Mouse (Mus musculus): ENCODE results near the gene Dnaaf2.
A peak's percentile ranks its signal among the peaks of the same experiment; 100 is the strongest.
"Not testable (repeated sequence)": the region's sequence is repeated elsewhere in the genome, so short reads cannot be mapped to it uniquely, and the experiment has no call there.

Gene Dnaaf2

GRCm38 (mm10) chr12:69163586-69163985 lies 34.6 kb downstream of the Dnaaf2 start:
- not testable (repeated sequence) for DNase-seq

DNA sequence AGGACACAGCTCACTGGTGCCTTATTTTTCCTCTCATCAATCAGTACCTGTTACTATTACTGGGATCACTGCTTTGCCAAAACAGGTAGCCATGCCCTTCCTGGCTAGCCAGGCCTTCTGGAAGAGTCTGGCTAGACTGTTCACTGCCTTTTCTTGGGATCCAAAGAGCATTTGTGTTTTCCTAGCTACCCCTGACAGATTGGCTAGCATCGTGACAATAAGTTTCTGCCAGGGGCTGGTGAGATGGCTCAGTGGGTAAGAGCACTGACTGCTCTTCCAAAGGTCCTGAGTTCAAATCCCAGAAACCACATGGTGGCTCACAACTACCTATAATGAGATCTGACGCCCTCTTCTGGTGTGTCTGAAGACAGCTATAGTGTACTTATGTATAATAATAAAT lies 37.6 kb downstream of the Dnaaf2 start:
- not testable (repeated sequence) for DNase-seq

DNA sequence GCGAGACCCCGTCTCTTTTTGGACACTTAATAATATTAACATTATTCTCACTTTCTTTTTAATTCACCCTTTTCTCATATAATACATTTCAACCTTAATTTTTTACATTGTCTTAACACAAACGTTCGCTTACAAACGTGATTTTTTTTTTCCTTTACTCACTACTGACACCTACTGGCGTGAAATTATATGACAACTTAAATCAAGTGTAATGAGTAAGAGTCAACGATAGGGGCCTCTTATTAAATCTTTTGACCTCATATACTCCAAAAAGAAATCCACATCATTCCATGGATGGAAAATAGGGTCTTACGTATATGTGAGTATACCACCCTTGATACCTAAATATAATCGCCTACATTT lies 38.7 kb downstream of the Dnaaf2 start:
- DNase-seq = peak in 1 of 2 experiments; percentile 14

- DNase-seq = peak; percentile 93 to 95
Observed at GRCm38 (mm10) chr12:69158765-69159577, 39.3 kb downstream of the Dnaaf2 start, which contains the start of gene Rps29. Gene Rps29 (minus strand): TSS chr12:69159186.

DNA sequence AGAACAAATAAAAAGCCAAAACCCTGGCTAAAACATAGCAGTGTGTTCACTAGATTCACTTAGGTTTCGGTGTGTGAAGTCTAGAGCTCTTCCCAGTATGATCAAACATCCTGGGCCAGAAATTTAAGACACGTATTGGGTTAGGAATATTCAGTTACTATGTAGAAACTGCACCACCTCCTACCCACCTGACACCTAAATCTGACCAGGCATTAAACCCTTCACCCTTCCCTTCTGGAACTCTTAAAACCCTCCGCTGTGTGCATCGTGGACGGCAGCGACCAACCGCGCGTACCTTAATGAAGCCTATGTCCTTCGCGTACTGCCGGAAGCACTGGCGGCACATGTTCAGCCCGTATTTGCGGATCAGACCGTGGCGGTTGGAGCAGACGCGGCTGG lies 39.9 kb downstream of the Dnaaf2 start:
- DNase-seq = no peak

DNA sequence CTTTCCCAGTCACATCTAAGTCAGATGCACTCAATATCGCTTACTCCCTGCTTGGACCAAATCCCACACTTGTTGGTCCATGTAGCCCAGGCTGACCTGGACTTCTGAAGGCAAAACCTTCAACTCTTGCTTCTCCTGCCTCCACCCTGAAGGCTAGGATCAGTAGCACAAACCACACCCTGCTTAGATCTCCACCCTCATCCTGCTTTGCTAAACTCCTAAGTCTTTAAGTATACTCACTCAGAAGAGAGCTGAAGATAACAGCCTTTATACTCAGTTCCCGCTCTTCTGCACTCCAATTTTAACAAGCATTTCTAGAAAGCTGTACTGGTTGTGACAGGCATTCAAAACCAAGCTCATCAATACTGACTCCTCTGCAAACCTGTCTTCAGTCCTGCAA lies 41.1 kb downstream of the Dnaaf2 start:
- no peak for DNase-seq

DNA sequence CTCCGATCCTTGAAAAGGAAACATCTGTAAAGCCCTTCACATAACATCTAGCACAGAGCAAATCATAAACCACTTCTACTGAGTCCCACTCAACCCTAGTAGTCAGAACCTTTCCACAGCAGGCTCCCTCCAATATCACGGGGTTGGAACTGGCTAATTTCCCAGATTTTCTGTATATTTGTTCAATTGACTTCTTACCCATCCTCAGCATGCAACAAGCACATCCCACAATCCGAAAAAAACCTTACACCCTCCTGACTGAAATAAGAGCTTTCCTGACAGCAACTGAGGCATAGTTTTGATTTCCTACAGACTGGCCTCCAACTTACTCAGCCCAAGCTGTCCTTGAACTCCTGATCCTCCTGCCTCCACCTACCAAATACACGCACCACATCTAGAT lies 41.8 kb downstream of the Dnaaf2 start:
- DNase-seq = no peak

GRCm38 (mm10) chr12:69155923-69156322 lies 42.3 kb downstream of the Dnaaf2 start:
- DNase-seq = no peak

- DNase-seq = no peak
Observed at GRCm38 (mm10) chr12:69150049-69150448, 48.2 kb downstream of the Dnaaf2 start.

DNA sequence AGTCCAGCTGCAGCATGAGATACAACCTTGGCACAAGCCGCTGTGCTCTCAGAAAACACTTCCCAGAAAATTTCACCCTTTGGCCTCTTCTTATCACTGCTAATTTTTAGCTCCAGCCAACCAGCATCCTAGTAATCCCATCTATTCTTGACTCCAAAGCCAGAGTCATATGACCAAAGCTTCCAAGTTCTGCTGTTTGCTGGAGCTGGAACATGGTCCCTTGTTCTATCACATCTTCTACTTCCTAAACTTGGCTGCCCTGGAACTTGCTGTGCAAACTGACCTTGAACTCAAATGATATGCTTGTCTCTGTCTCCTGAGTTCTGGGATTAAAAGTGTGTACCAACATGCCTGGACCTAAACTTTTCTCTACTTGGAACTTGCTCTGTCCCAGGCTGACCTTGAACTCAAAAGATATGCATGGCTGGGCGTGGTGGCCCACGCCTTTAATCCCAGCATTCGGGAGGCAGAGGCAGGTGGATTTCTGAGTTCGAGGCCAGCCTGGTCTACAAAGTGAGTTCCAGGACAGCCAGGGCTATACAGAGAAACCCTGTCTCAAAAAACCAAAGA lies 51.0 kb downstream of the Dnaaf2 start:
- no peak for DNase-seq

DNA sequence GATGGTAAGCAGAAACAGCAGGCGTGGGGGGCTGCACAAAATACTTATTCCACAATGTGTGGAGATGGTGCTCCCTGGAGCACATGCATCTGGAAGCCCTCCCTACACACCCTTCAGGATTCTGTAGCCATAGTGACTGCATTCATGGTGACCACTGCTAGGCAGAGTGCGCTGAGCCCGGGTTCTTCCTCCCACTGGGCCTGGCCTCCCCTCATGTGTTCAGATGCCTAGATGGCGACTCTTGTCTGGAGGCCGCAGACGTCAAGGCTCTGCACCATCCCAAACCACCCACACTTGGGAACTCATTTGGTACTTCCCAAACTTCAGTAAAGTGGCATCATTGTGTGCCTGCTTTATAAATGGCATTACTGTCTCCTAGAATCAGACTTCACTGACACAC lies 54.8 kb downstream of the Dnaaf2 start:
- DNase-seq = no peak

- no peak for DNase-seq
Observed at GRCm38 (mm10) chr12:69139841-69140240, 58.4 kb downstream of the Dnaaf2 start.

- no peak for DNase-seq
Observed at GRCm38 (mm10) chr12:69139201-69139600, 59.0 kb downstream of the Dnaaf2 start.

All from spleen, adult 18-20 months (tissue).